Mouse (Mus musculus) cortical plate, adult 2 months (tissue): ENCODE measurements around the gene Ptgfrn.

ENCODE experiments used
- CTCF ChIP-seq: fragments of 200-500 bp; IDR thresholded peaks from 2 replicates; pipeline ENCODE4 v1.5.1; 2011; ENCODE audit warnings: mild to moderate bottlenecking, control low read depth, low read length; ENCODE audit not compliant: insufficient read depth; ENCODE audit errors: extremely low read depth
- POLR2A ChIP-seq: fragments of 200-500 bp; IDR thresholded peaks from 2 replicates; pipeline ENCODE4 v1.6.1; 2011; ENCODE audit warnings: mild to moderate bottlenecking, low read length, control low read depth; ENCODE audit not compliant: insufficient read depth; ENCODE audit errors: extremely low read depth

- TF ChIP-seq POLR2A (no peak), CTCF (no peak)
Measured at GRCm38 (mm10) chr3:101070796-101071235, 39.3 kb downstream of the Ptgfrn start.
